Mouse (Mus musculus): ENCODE measurements around the gene Thada. TPM values are rescaled to one million over a fixed set of nuclear protein-coding genes. Genes with fewer than 3 reads are reported as not detected.

The Thada gene
- polyA plus RNA-seq, 1 experiment from 2014 or later, result 15.8 TPM

DNA sequence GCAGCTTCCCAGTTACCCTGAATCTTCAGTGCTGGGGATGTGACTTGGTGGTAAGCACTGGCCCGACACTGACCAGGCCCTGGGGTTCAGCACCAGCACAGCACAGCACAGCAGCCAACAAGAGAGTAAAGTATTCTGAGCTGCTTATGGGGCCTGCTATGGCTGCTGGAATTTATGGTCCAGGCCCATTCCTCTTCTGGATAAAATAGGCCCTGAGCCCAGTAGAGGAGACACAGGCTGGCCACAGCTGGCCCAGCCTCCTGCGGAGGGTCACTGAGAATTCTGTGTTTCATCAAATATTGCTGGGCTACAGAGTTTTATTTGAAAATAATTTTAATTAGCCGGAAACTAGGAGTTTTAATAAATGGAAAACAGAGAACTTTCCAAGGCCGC, 286.0 kb downstream of the Thada start:
- Histone ChIP-seq H3K4me3 (ENCODE audit: low read length) (no peak overlapping the region), H3K36me3 (ENCODE audit: control insufficient read depth, insufficient read depth, low read length) (peaks cover 2% of the 10 kb centered on the region; the same call in 1 of the 2 replicates), H3K9me3 (ENCODE audit: control insufficient read depth, low read length) (no peaks in the 10 kb centered on the region), H3K27me3 (ENCODE audit: control insufficient read depth, insufficient read depth, low read length) (no peaks in the 10 kb centered on the region), H3K27ac (ENCODE audit: low read depth, low read length) (peak overlapping the region; percentile 59; the same call in 1 of the 2 replicates), H3K9ac (ENCODE audit: low read depth, low read length) (no peak overlapping the region), H3K4me1 (ENCODE audit: control insufficient read depth, insufficient read depth, low read length) (peaks cover 37% of the 10 kb centered on the region), H3K4me2 (replicated peaks; ENCODE audit: low read depth, low read length) (no peak overlapping the region)
- 73% methylated on average over 4 of the region's 4 CpGs for WGBS
- no peak for ATAC-seq (ENCODE audit: low FRiP score, low TSS enrichment)

DNA sequence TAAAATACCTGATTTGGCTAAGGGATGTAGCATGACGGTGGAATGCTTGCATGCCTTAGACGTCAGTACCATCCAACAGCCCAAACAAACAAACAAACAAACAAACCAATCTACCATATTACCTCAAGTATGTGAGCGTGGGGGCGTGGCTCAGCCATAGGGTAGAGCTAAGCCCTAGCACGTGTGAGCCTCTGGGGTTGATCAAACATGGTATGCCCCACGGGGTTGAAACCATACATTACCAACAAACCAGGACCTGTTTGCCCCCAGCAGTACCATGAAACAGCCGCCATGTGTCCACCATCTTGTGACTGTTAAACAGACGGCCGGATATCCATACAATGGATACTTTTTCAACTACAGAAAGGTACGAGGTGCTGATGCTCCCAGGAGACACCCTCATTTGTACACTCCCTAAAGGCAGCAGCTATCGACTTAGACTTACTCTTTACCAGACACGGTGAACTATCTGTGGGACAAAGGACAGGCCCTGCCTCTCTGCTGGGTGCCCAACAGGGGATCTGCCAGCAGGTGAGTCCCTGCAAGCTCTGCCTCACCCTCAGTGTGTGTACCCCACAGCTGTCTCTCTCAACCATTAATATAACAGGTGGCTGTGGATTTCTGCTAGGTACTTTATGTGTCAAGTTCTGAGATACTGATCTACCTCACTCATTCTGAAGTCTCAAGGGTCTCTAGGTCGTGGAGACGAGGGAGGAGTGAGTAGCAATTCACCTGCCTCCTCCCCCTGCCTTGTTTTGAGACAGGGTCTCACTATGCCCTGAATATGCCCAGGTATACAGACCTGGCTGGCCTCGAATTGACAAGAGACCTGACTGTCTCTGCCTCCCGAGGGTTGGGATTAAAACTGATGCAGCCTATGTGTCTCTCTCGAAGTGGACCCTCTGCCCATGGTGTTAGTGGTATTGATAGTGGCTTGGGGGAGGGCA, 286.7 kb downstream of the Thada start:
- Histone ChIP-seq H3K4me2 (replicated peaks; ENCODE audit: low read depth, low read length) (no peak overlapping the region), H3K9ac (ENCODE audit: low read depth, low read length) (no peak overlapping the region), H3K9me3 (ENCODE audit: control insufficient read depth, low read length) (no peaks in the 10 kb centered on the region), H3K4me3 (ENCODE audit: low read length) (no peak overlapping the region), H3K4me1 (ENCODE audit: control insufficient read depth, insufficient read depth, low read length) (peaks cover 37% of the 10 kb centered on the region), H3K27me3 (ENCODE audit: control insufficient read depth, insufficient read depth, low read length) (no peaks in the 10 kb centered on the region), H3K27ac (ENCODE audit: low read depth, low read length) (peak overlapping the region; percentile 3; the same call in 1 of the 2 replicates), H3K36me3 (ENCODE audit: control insufficient read depth, insufficient read depth, low read length) (no peaks in the 10 kb centered on the region)
- ATAC-seq (ENCODE audit: low FRiP score, low TSS enrichment), result no peak
- WGBS, result 89% methylated on average over 17 of the region's 17 CpGs

DNA sequence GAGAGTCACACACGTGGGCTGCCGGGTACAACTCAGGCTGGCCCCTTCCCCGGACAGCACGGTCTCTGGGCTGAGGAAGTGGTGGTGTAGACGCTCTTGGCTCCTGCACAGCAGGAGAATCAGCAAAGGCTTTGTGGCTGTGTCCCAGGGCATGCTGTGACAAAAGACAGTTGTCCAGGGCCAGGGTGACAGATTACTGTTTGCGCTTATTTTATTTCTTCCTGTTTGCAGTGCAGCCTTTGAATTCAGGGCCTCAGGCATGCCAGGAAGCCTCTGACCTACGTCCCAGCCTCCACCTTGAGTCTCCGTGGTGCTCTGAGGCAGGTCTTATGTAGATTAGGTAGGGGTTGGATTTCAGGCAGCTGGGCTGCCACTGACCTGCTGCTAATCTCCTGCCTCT, 288.5 kb downstream of the Thada start:
- H3K36me3 ChIP-seq (ENCODE audit: control insufficient read depth, insufficient read depth, low read length), result no peaks in the 10 kb centered on the region
- H3K27me3 ChIP-seq (ENCODE audit: control insufficient read depth, insufficient read depth, low read length), result no peaks in the 10 kb centered on the region

DNA sequence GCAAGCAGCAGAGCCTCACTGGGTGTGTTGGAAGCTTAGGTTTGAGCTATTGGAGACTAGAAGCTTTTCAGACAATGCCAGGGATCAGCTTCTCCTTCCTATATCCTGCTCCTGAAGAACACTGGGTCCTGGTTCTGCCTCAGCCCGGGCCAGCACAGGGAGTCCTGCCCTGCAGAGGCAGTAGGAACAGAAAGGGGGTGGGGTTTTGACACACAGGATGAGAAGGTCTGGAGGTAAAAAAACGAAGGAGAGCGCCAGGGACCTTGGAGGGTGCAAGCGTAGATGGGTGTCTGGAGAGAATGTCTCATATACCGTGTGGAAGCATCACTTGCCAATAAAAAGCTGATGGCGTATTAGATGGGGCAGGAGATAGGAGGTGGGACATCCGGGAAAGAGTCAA, 289.6 kb downstream of the Thada start:
- H3K4me2 ChIP-seq (replicated peaks; ENCODE audit: low read depth, low read length), result no peak overlapping the region
- H3K4me1 ChIP-seq (ENCODE audit: control insufficient read depth, insufficient read depth, low read length), result peaks cover 17% of the 10 kb centered on the region
- H3K4me3 ChIP-seq (ENCODE audit: low read length), result no peak overlapping the region
- no peak overlapping the region for H3K27ac ChIP-seq (ENCODE audit: low read depth, low read length)
- ATAC-seq (ENCODE audit: low FRiP score, low TSS enrichment), result no peak
- H3K9ac ChIP-seq (ENCODE audit: low read depth, low read length), result no peak overlapping the region
- H3K9me3 ChIP-seq (ENCODE audit: control insufficient read depth, low read length), result no peaks in the 10 kb centered on the region
- WGBS, result 84% methylated on average over 7 of the region's 7 CpGs
- H3K27me3 ChIP-seq (ENCODE audit: control insufficient read depth, insufficient read depth, low read length), result no peaks in the 10 kb centered on the region
- H3K36me3 ChIP-seq (ENCODE audit: control insufficient read depth, insufficient read depth, low read length), result no peaks in the 10 kb centered on the region

More for the DNA sequence above, 288.5 kb downstream of the Thada start:
- no peak for ATAC-seq (ENCODE audit: low FRiP score, low TSS enrichment)
- no peak overlapping the region for H3K4me2 ChIP-seq (replicated peaks; ENCODE audit: low read depth, low read length)
- no peak overlapping the region for H3K4me3 ChIP-seq (ENCODE audit: low read length)
- WGBS, result 31% methylated on average over 8 of the region's 8 CpGs
- H3K9me3 ChIP-seq (ENCODE audit: control insufficient read depth, low read length), result no peaks in the 10 kb centered on the region
- H3K9ac ChIP-seq (ENCODE audit: low read depth, low read length), result no peak overlapping the region
- peaks cover 27% of the 10 kb centered on the region for H3K4me1 ChIP-seq (ENCODE audit: control insufficient read depth, insufficient read depth, low read length)
- no peak overlapping the region; the same call in 1 of the 2 replicates for H3K27ac ChIP-seq (ENCODE audit: low read depth, low read length)

DNA sequence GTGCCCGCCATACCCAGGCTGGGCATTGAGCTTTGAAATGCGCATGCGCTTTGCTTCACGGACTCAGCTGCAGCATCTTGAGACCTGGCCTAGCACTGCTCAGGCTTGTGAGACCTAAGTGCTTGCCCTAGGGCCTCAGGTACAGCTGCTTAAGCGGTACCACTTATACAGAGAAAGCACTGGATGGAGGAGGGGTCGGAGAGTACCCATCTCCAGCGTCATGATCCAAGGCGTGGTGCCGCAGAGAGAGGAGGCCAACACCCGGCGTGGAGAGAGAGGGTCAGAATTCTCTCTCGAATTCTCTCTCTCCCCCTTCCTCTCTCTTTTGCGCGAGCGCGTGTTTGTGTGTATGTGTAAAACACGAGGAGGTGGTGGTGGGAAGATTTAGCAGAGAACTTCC, 290.8 kb downstream of the Thada start:
- no peak overlapping the region for H3K9ac ChIP-seq (ENCODE audit: low read depth, low read length)
- WGBS, result 98% methylated on average over 17 of the region's 17 CpGs
- peaks cover 4% of the 10 kb centered on the region; the same call in 1 of the 2 replicates for H3K4me1 ChIP-seq (ENCODE audit: control insufficient read depth, insufficient read depth, low read length)
- H3K27me3 ChIP-seq (ENCODE audit: control insufficient read depth, insufficient read depth, low read length), result no peaks in the 10 kb centered on the region
- no peaks in the 10 kb centered on the region for H3K9me3 ChIP-seq (ENCODE audit: control insufficient read depth, low read length)
- H3K27ac ChIP-seq (ENCODE audit: low read depth, low read length), result no peak overlapping the region
- no peak overlapping the region for H3K4me3 ChIP-seq (ENCODE audit: low read length)
- no peak for ATAC-seq (ENCODE audit: low FRiP score, low TSS enrichment)
- H3K4me2 ChIP-seq (replicated peaks; ENCODE audit: low read depth, low read length), result no peak overlapping the region
- no peaks in the 10 kb centered on the region for H3K36me3 ChIP-seq (ENCODE audit: control insufficient read depth, insufficient read depth, low read length)

DNA sequence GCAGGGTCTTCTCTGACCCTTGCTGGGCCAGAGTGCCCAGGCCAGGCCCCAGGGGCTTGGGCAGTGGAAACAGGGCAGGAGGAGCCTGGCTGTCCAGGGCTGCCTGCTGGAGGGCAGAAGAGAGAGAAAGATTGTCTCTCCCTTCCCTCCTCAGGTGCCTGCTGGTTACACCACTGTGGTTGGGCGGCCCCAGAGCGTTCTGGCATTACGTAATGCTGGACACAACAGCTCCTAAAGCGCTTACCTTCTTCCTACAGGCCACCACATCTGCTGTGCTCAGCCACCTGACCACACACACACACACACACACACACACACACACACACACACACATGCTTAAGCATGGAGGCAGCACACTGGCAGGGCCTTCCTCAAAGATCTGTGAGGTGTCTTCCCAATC, 298.6 kb downstream of the Thada start:
- Histone ChIP-seq H3K4me3 (ENCODE audit: low read length) (no peak overlapping the region), H3K36me3 (ENCODE audit: control insufficient read depth, insufficient read depth, low read length) (no peaks in the 10 kb centered on the region), H3K9me3 (ENCODE audit: control insufficient read depth, low read length) (no peaks in the 10 kb centered on the region), H3K27me3 (ENCODE audit: control insufficient read depth, insufficient read depth, low read length) (no peaks in the 10 kb centered on the region), H3K4me2 (replicated peaks; ENCODE audit: low read depth, low read length) (no peak overlapping the region), H3K9ac (ENCODE audit: low read depth, low read length) (no peak overlapping the region), H3K27ac (ENCODE audit: low read depth, low read length) (no peak overlapping the region), H3K4me1 (ENCODE audit: control insufficient read depth, insufficient read depth, low read length) (no peaks in the 10 kb centered on the region)
- 98% methylated on average over 4 of the region's 4 CpGs for WGBS
- ATAC-seq (ENCODE audit: low FRiP score, low TSS enrichment), result 0 out of 2 replicates have a peak, but pooled peaks have one; percentile 4

DNA sequence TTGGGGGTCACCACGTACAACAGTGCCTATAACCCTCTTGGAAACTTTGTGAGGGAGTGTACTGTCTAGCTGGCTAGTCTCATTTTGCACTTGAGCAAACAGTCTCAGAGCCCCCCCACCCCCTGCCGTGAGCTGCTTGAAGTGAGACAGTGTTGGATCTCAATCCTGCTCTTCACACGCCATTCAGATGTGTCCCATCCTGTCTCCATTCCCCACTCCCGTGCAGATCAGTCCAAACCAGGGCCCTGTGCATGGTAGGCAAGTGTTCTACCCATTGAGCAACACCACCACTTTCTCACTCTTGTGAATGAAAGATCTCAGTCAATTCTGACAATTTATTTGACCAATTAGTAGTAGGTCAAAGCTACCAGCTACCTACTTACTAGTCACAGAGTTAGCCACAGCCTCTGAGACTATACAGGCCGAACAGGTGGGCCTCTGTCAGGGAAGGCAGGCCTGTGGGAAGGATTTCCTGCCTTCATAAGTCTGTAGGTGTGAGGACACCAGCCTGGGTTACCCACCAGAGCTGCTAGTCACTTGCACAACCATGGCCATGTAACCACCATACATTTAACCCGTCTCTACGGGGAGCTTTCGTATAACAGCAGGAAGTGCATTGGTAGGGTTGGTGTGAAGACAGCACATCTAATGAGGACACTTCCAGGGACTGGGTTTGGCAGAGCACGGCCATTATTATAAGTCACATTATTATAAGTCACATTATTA, 299.7 kb downstream of the Thada start:
- Histone ChIP-seq H3K4me3 (ENCODE audit: low read length) (no peak overlapping the region), H3K36me3 (ENCODE audit: control insufficient read depth, insufficient read depth, low read length) (no peaks in the 10 kb centered on the region), H3K27me3 (ENCODE audit: control insufficient read depth, insufficient read depth, low read length) (no peaks in the 10 kb centered on the region), H3K4me1 (ENCODE audit: control insufficient read depth, insufficient read depth, low read length) (peaks cover 7% of the 10 kb centered on the region), H3K9ac (ENCODE audit: low read depth, low read length) (no peak overlapping the region), H3K27ac (ENCODE audit: low read depth, low read length) (no peak overlapping the region), H3K9me3 (ENCODE audit: control insufficient read depth, low read length) (no peaks in the 10 kb centered on the region), H3K4me2 (replicated peaks; ENCODE audit: low read depth, low read length) (no peak overlapping the region)
- 83% methylated on average over 9 of the region's 9 CpGs for WGBS
- ATAC-seq (ENCODE audit: low FRiP score, low TSS enrichment), result no peak

DNA sequence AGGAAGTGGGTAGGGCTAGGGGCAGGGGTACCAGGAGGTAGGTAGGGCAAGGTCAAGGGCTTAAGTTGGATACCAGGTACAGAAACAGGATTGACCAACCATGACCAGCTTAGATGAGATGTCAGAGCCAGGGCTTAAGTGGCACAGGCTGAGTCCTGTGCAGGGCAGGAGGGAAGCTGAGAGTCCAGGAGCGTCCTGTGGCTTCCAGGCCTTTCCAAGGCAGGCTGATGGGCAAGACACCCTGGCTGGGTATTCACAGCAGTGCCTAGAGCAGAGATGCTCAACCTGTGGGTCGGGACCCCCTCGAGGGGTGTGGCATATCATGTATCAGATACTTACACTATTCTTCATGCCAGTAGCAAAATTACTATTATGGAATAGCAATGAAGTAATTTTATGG, 300.3 kb downstream of the Thada start:
- no peak overlapping the region for H3K4me2 ChIP-seq (replicated peaks; ENCODE audit: low read depth, low read length)
- H3K4me3 ChIP-seq (ENCODE audit: low read length), result no peak overlapping the region
- H3K4me1 ChIP-seq (ENCODE audit: control insufficient read depth, insufficient read depth, low read length), result peaks cover 13% of the 10 kb centered on the region
- H3K27me3 ChIP-seq (ENCODE audit: control insufficient read depth, insufficient read depth, low read length), result no peaks in the 10 kb centered on the region
- H3K9ac ChIP-seq (ENCODE audit: low read depth, low read length), result no peak overlapping the region
- ATAC-seq (ENCODE audit: low FRiP score, low TSS enrichment), result no peak
- H3K36me3 ChIP-seq (ENCODE audit: control insufficient read depth, insufficient read depth, low read length), result no peaks in the 10 kb centered on the region
- no peaks in the 10 kb centered on the region for H3K9me3 ChIP-seq (ENCODE audit: control insufficient read depth, low read length)
- no peak overlapping the region for H3K27ac ChIP-seq (ENCODE audit: low read depth, low read length)
- WGBS, result 88% methylated on average over 3 of the region's 3 CpGs

DNA sequence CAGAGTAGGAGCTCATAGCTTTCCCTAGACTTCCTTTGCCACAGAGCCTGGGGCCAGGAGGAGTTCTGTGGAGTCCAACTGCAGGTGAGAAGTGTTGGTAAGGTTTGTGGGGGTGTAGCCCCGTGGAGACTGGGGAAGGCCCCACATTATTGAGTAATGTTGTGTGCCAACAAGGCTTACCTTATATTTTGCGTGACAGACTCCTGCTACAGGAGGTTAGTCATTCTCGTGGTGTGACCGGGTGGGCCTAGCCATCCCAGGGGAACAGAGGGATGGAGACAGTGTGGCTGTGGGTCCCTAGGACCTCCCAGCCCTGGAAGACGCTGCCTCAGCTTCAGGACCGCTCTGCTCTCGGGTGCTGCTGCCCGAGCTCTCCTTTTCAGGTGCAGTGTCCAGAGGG, 301.9 kb downstream of the Thada start:
- ATAC-seq (ENCODE audit: low FRiP score, low TSS enrichment), result no peak
- Histone ChIP-seq H3K4me3 (ENCODE audit: low read length) (no peak overlapping the region), H3K4me1 (ENCODE audit: control insufficient read depth, insufficient read depth, low read length) (peaks cover 15% of the 10 kb centered on the region), H3K27me3 (ENCODE audit: control insufficient read depth, insufficient read depth, low read length) (no peaks in the 10 kb centered on the region), H3K4me2 (replicated peaks; ENCODE audit: low read depth, low read length) (no peak overlapping the region), H3K9ac (ENCODE audit: low read depth, low read length) (no peak overlapping the region), H3K36me3 (ENCODE audit: control insufficient read depth, insufficient read depth, low read length) (no peaks in the 10 kb centered on the region), H3K9me3 (ENCODE audit: control insufficient read depth, low read length) (no peaks in the 10 kb centered on the region), H3K27ac (ENCODE audit: low read depth, low read length) (no peak overlapping the region)
- 77% methylated on average over 8 of the region's 8 CpGs for WGBS
